Mouse (Mus musculus): ENCODE data around the gene Sash1. TPM values are rescaled to one million over a fixed set of nuclear protein-coding genes. Genes with fewer than 3 reads are reported as not detected.
A peak's percentile ranks its signal among the peaks of the same experiment; 100 is the strongest.

Gene Sash1
- polyA plus RNA-seq, 1 experiment from 2014 or later: 1.3 TPM

GRCm38 (mm10) chr10:8885201-8885600, 669 bp downstream of the Sash1 start:
- Histone ChIP-seq H3K9me3 (ENCODE audit: control insufficient read depth, low read length) (no peaks in the 10 kb centered on the region), H3K4me1 (replicated peaks; ENCODE audit: control insufficient read depth, insufficient read depth, low read length) (peaks cover 12% of the 10 kb centered on the region), H3K4me3 (replicated peaks; ENCODE audit: low read length) (peak overlapping the region; percentile 69), H3K27me3 (replicated peaks; ENCODE audit: control insufficient read depth, insufficient read depth, low read length) (peaks cover 8% of the 10 kb centered on the region; the same call in 1 of the 2 replicates), H3K27ac (ENCODE audit: low read length) (no peak overlapping the region; the same call in 1 of the 2 replicates), H3K36me3 (ENCODE audit: control insufficient read depth, insufficient read depth) (no peaks in the 10 kb centered on the region), H3K9ac (replicated peaks; ENCODE audit: low read depth, low read length) (no peak overlapping the region), H3K4me2 (ENCODE audit: low read length) (peak overlapping the region; percentile 89)
- ATAC-seq: no peak
- 4% methylated on average over 11 of the region's 11 CpGs for WGBS

GRCm38 (mm10) chr10:8884565-8884964, 1.3 kb downstream of the Sash1 start:
- Histone ChIP-seq H3K27ac (ENCODE audit: low read length) (no peak overlapping the region), H3K4me1 (replicated peaks; ENCODE audit: control insufficient read depth, insufficient read depth, low read length) (peaks cover 12% of the 10 kb centered on the region), H3K9me3 (ENCODE audit: control insufficient read depth, low read length) (no peaks in the 10 kb centered on the region), H3K4me2 (ENCODE audit: low read length) (0 out of 2 replicates have a peak overlapping the region, but pooled peaks have one; percentile 7), H3K36me3 (ENCODE audit: control insufficient read depth, insufficient read depth) (no peaks in the 10 kb centered on the region), H3K27me3 (replicated peaks; ENCODE audit: control insufficient read depth, insufficient read depth, low read length) (peaks cover 8% of the 10 kb centered on the region; the same call in 1 of the 2 replicates), H3K4me3 (replicated peaks; ENCODE audit: low read length) (no peak overlapping the region), H3K9ac (replicated peaks; ENCODE audit: low read depth, low read length) (no peak overlapping the region)
- 62% methylated on average over 5 of the region's 5 CpGs for WGBS
- no peak for ATAC-seq

GRCm38 (mm10) chr10:8883686-8884085, 2.2 kb downstream of the Sash1 start:
- WGBS: 19% methylated on average over 4 of the region's 4 CpGs

GRCm38 (mm10) chr10:8881736-8882135, 4.1 kb downstream of the Sash1 start:
- Histone ChIP-seq H3K27ac (ENCODE audit: low read length) (no peak overlapping the region), H3K4me1 (replicated peaks; ENCODE audit: control insufficient read depth, insufficient read depth, low read length) (peaks cover 12% of the 10 kb centered on the region), H3K9me3 (ENCODE audit: control insufficient read depth, low read length) (no peaks in the 10 kb centered on the region), H3K4me2 (ENCODE audit: low read length) (no peak overlapping the region), H3K9ac (replicated peaks; ENCODE audit: low read depth, low read length) (no peak overlapping the region), H3K27me3 (replicated peaks; ENCODE audit: control insufficient read depth, insufficient read depth, low read length) (peaks cover 8% of the 10 kb centered on the region; the same call in 1 of the 2 replicates), H3K4me3 (replicated peaks; ENCODE audit: low read length) (no peak overlapping the region), H3K36me3 (ENCODE audit: control insufficient read depth, insufficient read depth) (no peaks in the 10 kb centered on the region)
- WGBS: 11% methylated on average over 2 of the region's 2 CpGs
- ATAC-seq: no peak

More at GRCm38 (mm10) chr10:8883686-8884085, 2.2 kb downstream of the Sash1 start:
- no peaks in the 10 kb centered on the region for H3K36me3 ChIP-seq (ENCODE audit: control insufficient read depth, insufficient read depth)
- ATAC-seq: no peak
- no peak overlapping the region for H3K9ac ChIP-seq (replicated peaks; ENCODE audit: low read depth, low read length)
- peaks cover 8% of the 10 kb centered on the region; the same call in 1 of the 2 replicates for H3K27me3 ChIP-seq (replicated peaks; ENCODE audit: control insufficient read depth, insufficient read depth, low read length)
- H3K9me3 ChIP-seq (ENCODE audit: control insufficient read depth, low read length): no peaks in the 10 kb centered on the region
- no peak overlapping the region for H3K4me3 ChIP-seq (replicated peaks; ENCODE audit: low read length)
- no peak overlapping the region for H3K4me2 ChIP-seq (ENCODE audit: low read length)
- peaks cover 12% of the 10 kb centered on the region for H3K4me1 ChIP-seq (replicated peaks; ENCODE audit: control insufficient read depth, insufficient read depth, low read length)
- H3K27ac ChIP-seq (ENCODE audit: low read length): no peak overlapping the region

GRCm38 (mm10) chr10:8880950-8881675, 4.8 kb downstream of the Sash1 start:
- no peak for ATAC-seq
- Histone ChIP-seq H3K4me3 (replicated peaks; ENCODE audit: low read length) (no peak overlapping the region), H3K4me1 (replicated peaks; ENCODE audit: control insufficient read depth, insufficient read depth, low read length) (peaks cover 8% of the 10 kb centered on the region), H3K27ac (ENCODE audit: low read length) (no peak overlapping the region), H3K27me3 (replicated peaks; ENCODE audit: control insufficient read depth, insufficient read depth, low read length) (peaks cover 8% of the 10 kb centered on the region; the same call in 1 of the 2 replicates), H3K36me3 (ENCODE audit: control insufficient read depth, insufficient read depth) (no peaks in the 10 kb centered on the region), H3K4me2 (ENCODE audit: low read length) (no peak overlapping the region), H3K9me3 (ENCODE audit: control insufficient read depth, low read length) (no peaks in the 10 kb centered on the region), H3K9ac (replicated peaks; ENCODE audit: low read depth, low read length) (no peak overlapping the region)
- WGBS: 36% methylated on average over 15 of the region's 15 CpGs

GRCm38 (mm10) chr10:8878824-8879223, 7.0 kb downstream of the Sash1 start:
- H3K4me2 ChIP-seq (ENCODE audit: low read length): no peak overlapping the region
- ATAC-seq: no peak
- H3K4me1 ChIP-seq (replicated peaks; ENCODE audit: control insufficient read depth, insufficient read depth, low read length): no peaks in the 10 kb centered on the region
- 44% methylated on average over 9 of the region's 9 CpGs for WGBS
- H3K36me3 ChIP-seq (ENCODE audit: control insufficient read depth, insufficient read depth): no peaks in the 10 kb centered on the region
- H3K27ac ChIP-seq (ENCODE audit: low read length): no peak overlapping the region
- H3K27me3 ChIP-seq (replicated peaks; ENCODE audit: control insufficient read depth, insufficient read depth, low read length): no peaks in the 10 kb centered on the region
- H3K9me3 ChIP-seq (ENCODE audit: control insufficient read depth, low read length): no peaks in the 10 kb centered on the region
- no peak overlapping the region for H3K4me3 ChIP-seq (replicated peaks; ENCODE audit: low read length)
- H3K9ac ChIP-seq (replicated peaks; ENCODE audit: low read depth, low read length): no peak overlapping the region

- Histone ChIP-seq H3K9me3 (ENCODE audit: control insufficient read depth, low read length) (no peaks in the 10 kb centered on the region), H3K9ac (replicated peaks; ENCODE audit: low read depth, low read length) (no peak overlapping the region), H3K36me3 (ENCODE audit: control insufficient read depth, insufficient read depth) (no peaks in the 10 kb centered on the region), H3K4me2 (ENCODE audit: low read length) (no peak overlapping the region), H3K4me3 (replicated peaks; ENCODE audit: low read length) (no peak overlapping the region), H3K4me1 (replicated peaks; ENCODE audit: control insufficient read depth, insufficient read depth, low read length) (no peaks in the 10 kb centered on the region), H3K27ac (ENCODE audit: low read length) (no peak overlapping the region), H3K27me3 (replicated peaks; ENCODE audit: control insufficient read depth, insufficient read depth, low read length) (no peaks in the 10 kb centered on the region)
- ATAC-seq: no peak
- 73% methylated on average over 13 of the region's 13 CpGs for WGBS
Observed at GRCm38 (mm10) chr10:8878381-8878780, 7.5 kb downstream of the Sash1 start.

- Histone ChIP-seq H3K9me3 (ENCODE audit: control insufficient read depth, low read length) (no peaks in the 10 kb centered on the region), H3K4me1 (replicated peaks; ENCODE audit: control insufficient read depth, insufficient read depth, low read length) (no peaks in the 10 kb centered on the region), H3K4me2 (ENCODE audit: low read length) (no peak overlapping the region), H3K9ac (replicated peaks; ENCODE audit: low read depth, low read length) (no peak overlapping the region), H3K27ac (ENCODE audit: low read length) (no peak overlapping the region), H3K27me3 (replicated peaks; ENCODE audit: control insufficient read depth, insufficient read depth, low read length) (no peaks in the 10 kb centered on the region), H3K36me3 (ENCODE audit: control insufficient read depth, insufficient read depth) (no peaks in the 10 kb centered on the region), H3K4me3 (replicated peaks; ENCODE audit: low read length) (no peak overlapping the region)
- WGBS: 76% methylated on average over 7 of the region's 7 CpGs
- ATAC-seq: no peak
Observed at GRCm38 (mm10) chr10:8873631-8874370, 12.1 kb downstream of the Sash1 start.

GRCm38 (mm10) chr10:8872788-8873187, 13.1 kb downstream of the Sash1 start:
- Histone ChIP-seq H3K27me3 (replicated peaks; ENCODE audit: control insufficient read depth, insufficient read depth, low read length) (no peaks in the 10 kb centered on the region), H3K4me1 (replicated peaks; ENCODE audit: control insufficient read depth, insufficient read depth, low read length) (no peaks in the 10 kb centered on the region), H3K9me3 (ENCODE audit: control insufficient read depth, low read length) (no peaks in the 10 kb centered on the region), H3K4me2 (ENCODE audit: low read length) (no peak overlapping the region), H3K27ac (ENCODE audit: low read length) (no peak overlapping the region), H3K36me3 (ENCODE audit: control insufficient read depth, insufficient read depth) (no peaks in the 10 kb centered on the region), H3K4me3 (replicated peaks; ENCODE audit: low read length) (no peak overlapping the region), H3K9ac (replicated peaks; ENCODE audit: low read depth, low read length) (no peak overlapping the region)
- 90% methylated on average over 3 of the region's 3 CpGs for WGBS
- ATAC-seq: no peak

Data from forebrain, embryonic 16.5 days (tissue).